Mouse (Mus musculus) midbrain, embryonic 11.5 days (tissue): ENCODE measurements around the gene Myl9. TPM values are rescaled to one million over a fixed set of nuclear protein-coding genes. Genes with fewer than 3 reads are reported as not detected.
"Not testable (repeated sequence)": the region's sequence is repeated elsewhere in the genome, so short reads cannot be mapped to it uniquely, and the experiment has no call there.

ENCODE experiments used
- ATAC-seq: fragments of 200-750 bp; cut with Nextera tagmentation; 2 replicates; pipeline ENCODE4 v1.8.0; 2017; ENCODE audit warnings: moderate TSS enrichment, moderate library complexity; ENCODE audit not compliant: low FRiP score
- DNase-seq: peaks from one replicate; pipeline ENCODE4 v3.0.0; 2015; ENCODE audit warnings: low spot score; ENCODE audit errors: missing footprints
- H3K27ac ChIP-seq: fragments of 300-500 bp; sonication (generic); 2 replicates; pipeline ENCODE4 v1.5.1; 2014; ENCODE audit warnings: low read depth, low read length
- H3K27me3 ChIP-seq: fragments of 300-500 bp; sonication (generic); 2 replicates; pipeline ENCODE4 v1.6.1; 2014; ENCODE audit warnings: mild to moderate bottlenecking, low read length, moderate library complexity, mixed read lengths; ENCODE audit not compliant: control insufficient read depth, insufficient read depth
- H3K36me3 ChIP-seq: fragments of 300-500 bp; sonication (generic); 2 replicates; pipeline ENCODE4 v1.6.1; 2014; ENCODE audit warnings: mild to moderate bottlenecking, low read length, moderate library complexity, mixed read lengths; ENCODE audit not compliant: control insufficient read depth, insufficient read depth
- H3K4me1 ChIP-seq: fragments of 300-500 bp; sonication (generic); 2 replicates; pipeline ENCODE4 v1.6.1; 2014; ENCODE audit warnings: low read length; ENCODE audit not compliant: control insufficient read depth, insufficient read depth
- H3K4me2 ChIP-seq: fragments of 300-500 bp; sonication (generic); 2 replicates; pipeline ENCODE4 v1.6.1; 2014; ENCODE audit warnings: mild to moderate bottlenecking, moderate library complexity
- H3K4me3 ChIP-seq: fragments of 300-500 bp; sonication (generic); 2 replicates; pipeline ENCODE4 v1.5.1; 2014; ENCODE audit warnings: low read depth, low read length
- H3K9ac ChIP-seq: fragments of 300-500 bp; sonication (generic); 2 replicates; pipeline ENCODE4 v1.6.1; 2014; ENCODE audit warnings: low read length
- H3K9me3 ChIP-seq: fragments of 300-500 bp; sonication (generic); 2 replicates; pipeline ENCODE4 v1.6.1; 2016; ENCODE audit warnings: low read length; ENCODE audit not compliant: control insufficient read depth
- WGBS: fragments of 180-500 bp; shearing (Covaris S2); extraction: QIAGEN DNeasy Blood & Tissue Kit; methylation state at CpG from one replicate; pipeline ENCODE4 v1.1.7; 2014; 5-methylcytosine and 5-hydroxymethylcytosine counted together
- polyA plus RNA-seq: library from polyadenylated mRNA; unstranded; fragments of >200 nt; fragmentation: Nextera tagmentation; extraction: Ambion mirVana; gene quantifications from 2 replicates; pipeline ENCODE4 v1.2.1, GENCODE M21; 2014

Gene Myl9
- polyA plus RNA-seq, 1 experiment from 2014 or later, result 118 TPM

DNA sequence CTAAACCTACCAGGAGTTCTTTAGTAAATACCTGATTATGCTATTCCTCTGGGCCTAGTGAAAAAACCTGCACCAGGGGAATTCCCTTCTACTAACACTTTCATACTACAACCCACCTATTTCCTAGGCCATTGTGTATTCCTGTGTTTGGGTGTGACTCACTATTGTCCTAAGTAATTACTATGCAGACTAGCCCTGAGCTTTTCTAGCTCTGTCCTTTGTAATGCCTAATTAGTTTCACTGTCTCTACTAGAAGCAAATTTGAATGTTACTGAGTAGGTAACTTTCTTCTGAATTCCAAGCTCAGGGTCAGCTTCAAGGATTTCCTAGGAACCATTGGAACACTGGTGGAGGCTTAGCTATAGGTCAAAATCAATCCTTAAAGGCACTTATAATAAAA is 11.1 kb downstream of the Myl9 start:
- H3K4me1 ChIP-seq, H3K9me3 ChIP-seq, H3K27me3 ChIP-seq, H3K36me3 ChIP-seq, ATAC-seq, H3K27ac ChIP-seq, DNase-seq, H3K9ac ChIP-seq, H3K4me3 ChIP-seq, H3K4me2 ChIP-seq: not testable (repeated sequence)

DNA sequence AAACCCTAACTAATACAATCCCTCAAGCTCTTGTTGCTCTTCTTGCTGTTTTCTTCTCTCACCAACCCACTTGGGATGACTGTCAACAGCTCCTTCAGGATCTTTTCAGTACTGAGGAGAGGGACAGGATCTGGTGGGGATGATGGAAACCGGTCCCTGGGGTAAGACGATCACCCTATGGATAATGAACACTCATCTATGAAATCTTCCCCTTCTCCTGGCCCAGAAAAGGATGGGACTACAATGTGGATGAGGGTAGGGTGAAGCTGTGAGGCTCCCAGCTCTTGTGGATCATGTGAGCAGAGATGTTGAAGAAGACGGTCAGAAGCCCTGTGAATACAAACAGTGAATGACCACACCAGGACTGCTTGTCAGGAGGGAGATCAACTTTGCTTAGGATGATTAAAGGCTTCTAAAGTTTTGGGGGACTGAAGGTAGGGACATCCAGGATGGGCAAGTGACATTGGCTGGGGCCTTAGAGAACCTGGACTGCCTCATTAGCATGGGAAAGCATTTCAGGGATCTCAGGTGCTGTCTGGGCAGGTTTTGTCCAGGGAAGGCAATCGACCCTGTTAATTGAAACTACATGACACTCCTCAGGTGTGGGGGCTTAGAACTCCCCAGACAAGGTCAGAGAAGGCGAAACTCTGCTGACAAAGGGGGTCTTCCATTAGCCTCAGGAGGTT is 12.0 kb downstream of the Myl9 start:
- DNase-seq (no peak), ATAC-seq (no peak)
- H3K4me1 ChIP-seq, result no peaks in the 10 kb centered on the region
- WGBS, result 91% methylated on average over 5 of the region's 5 CpGs
- H3K9ac ChIP-seq, result no peak overlapping the region
- no peak overlapping the region for H3K4me2 ChIP-seq
- H3K27ac ChIP-seq, result no peak overlapping the region
- H3K9me3 ChIP-seq, result no peaks in the 10 kb centered on the region; the same call in 1 of the 2 replicates
- H3K27me3 ChIP-seq, result no peaks in the 10 kb centered on the region
- H3K4me3 ChIP-seq, result no peak overlapping the region
- no peaks in the 10 kb centered on the region for H3K36me3 ChIP-seq

DNA sequence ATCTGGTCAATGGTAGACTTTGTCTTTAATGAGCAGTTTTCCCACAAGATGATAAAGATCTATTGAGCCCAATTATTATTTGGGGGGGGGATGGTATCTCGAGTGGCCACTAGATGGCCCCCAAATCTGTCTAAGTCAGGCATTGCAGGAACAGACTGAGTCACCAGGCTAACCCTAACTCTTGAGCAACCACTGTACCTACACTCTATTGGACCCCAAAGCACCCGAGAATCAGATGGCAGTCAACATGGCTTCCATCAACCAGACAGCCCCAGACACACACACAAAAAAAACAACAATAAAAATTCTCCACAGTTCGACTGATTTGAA is 12.5 kb downstream of the Myl9 start:
- no peak overlapping the region for H3K9ac ChIP-seq
- H3K9me3 ChIP-seq, result no peaks in the 10 kb centered on the region; the same call in 1 of the 2 replicates
- DNase-seq (peak; percentile 66), ATAC-seq (no peak)
- 47% methylated on average over 3 of the region's 3 CpGs for WGBS
- H3K27me3 ChIP-seq, result no peaks in the 10 kb centered on the region
- no peaks in the 10 kb centered on the region for H3K36me3 ChIP-seq
- no peaks in the 10 kb centered on the region for H3K4me1 ChIP-seq
- no peak overlapping the region for H3K4me3 ChIP-seq
- H3K4me2 ChIP-seq, result no peak overlapping the region
- no peak overlapping the region for H3K27ac ChIP-seq

DNA sequence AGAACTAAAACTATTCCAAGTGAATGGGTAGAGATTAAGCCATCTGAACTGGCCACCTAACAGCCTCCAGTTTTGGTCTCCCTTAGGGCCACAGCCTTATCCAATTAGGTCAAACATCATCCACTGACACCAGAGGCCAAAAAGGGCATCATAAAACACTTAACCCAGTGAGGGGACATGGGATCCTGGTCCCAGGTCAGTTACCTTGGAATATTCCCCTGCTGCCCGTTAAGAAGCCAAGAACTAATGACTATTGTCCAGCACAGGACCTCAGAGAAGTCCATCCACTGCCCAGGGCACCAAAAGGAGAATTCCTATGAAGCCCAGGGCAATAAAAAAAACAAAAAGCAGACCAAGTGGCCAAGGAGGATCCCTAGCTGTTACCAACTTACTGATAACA is 13.6 kb downstream of the Myl9 start:
- Histone ChIP-seq H3K9ac (no peak overlapping the region), H3K36me3 (no peaks in the 10 kb centered on the region), H3K4me1 (no peaks in the 10 kb centered on the region), H3K9me3 (no peaks in the 10 kb centered on the region; the same call in 1 of the 2 replicates), H3K4me3 (no peak overlapping the region), H3K4me2 (no peak overlapping the region), H3K27me3 (no peaks in the 10 kb centered on the region), H3K27ac (no peak overlapping the region)
- ATAC-seq, result no peak
- 68% methylated on average over 1 of the region's 1 CpGs for WGBS
- no peak for DNase-seq

GRCm38 (mm10) chr2:156798516-156798915 is 23.3 kb downstream of the Myl9 start:
- Histone ChIP-seq H3K27me3 (no peaks in the 10 kb centered on the region), H3K36me3 (no peaks in the 10 kb centered on the region), H3K9ac (no peak overlapping the region), H3K9me3 (no peaks in the 10 kb centered on the region), H3K27ac (no peak overlapping the region), H3K4me3 (no peak overlapping the region), H3K4me2 (no peak overlapping the region), H3K4me1 (no peaks in the 10 kb centered on the region)
- ATAC-seq (no peak), DNase-seq (peak; percentile 33)
- WGBS, result 97% methylated on average over 1 of the region's 1 CpGs

- Histone ChIP-seq H3K27me3 (no peaks in the 10 kb centered on the region), H3K4me2 (no peak overlapping the region), H3K9ac (no peak overlapping the region), H3K36me3 (no peaks in the 10 kb centered on the region), H3K9me3 (no peaks in the 10 kb centered on the region), H3K4me3 (no peak overlapping the region), H3K27ac (no peak overlapping the region), H3K4me1 (no peaks in the 10 kb centered on the region)
- ATAC-seq (no peak), DNase-seq (peak; percentile 28)
- WGBS, result 71% methylated on average over 4 of the region's 4 CpGs
These were observed 25.8 kb downstream of the Myl9 start for GRCm38 (mm10) chr2:156801045-156801444.

- H3K9me3 ChIP-seq, H3K4me1 ChIP-seq, H3K4me3 ChIP-seq, ATAC-seq, H3K36me3 ChIP-seq, H3K9ac ChIP-seq, H3K4me2 ChIP-seq, H3K27ac ChIP-seq, H3K27me3 ChIP-seq: not testable (repeated sequence)
- peak; percentile 26 for DNase-seq
- 62% methylated on average over 9 of the region's 9 CpGs for WGBS
These were observed 26.9 kb downstream of the Myl9 start for GRCm38 (mm10) chr2:156802116-156802515.

GRCm38 (mm10) chr2:156803698-156804372 is 28.6 kb downstream of the Myl9 start:
- WGBS, result 64% methylated on average over 4 of the region's 4 CpGs
- DNase-seq (no peak), ATAC-seq (no peak)
- H3K4me1 ChIP-seq, result no peaks in the 10 kb centered on the region
- H3K27me3 ChIP-seq, result no peaks in the 10 kb centered on the region
- H3K27ac ChIP-seq, result no peak overlapping the region
- H3K9ac ChIP-seq, result no peak overlapping the region
- no peak overlapping the region for H3K4me3 ChIP-seq
- no peak overlapping the region for H3K4me2 ChIP-seq
- H3K9me3 ChIP-seq, result no peaks in the 10 kb centered on the region
- H3K36me3 ChIP-seq, result no peaks in the 10 kb centered on the region

DNA sequence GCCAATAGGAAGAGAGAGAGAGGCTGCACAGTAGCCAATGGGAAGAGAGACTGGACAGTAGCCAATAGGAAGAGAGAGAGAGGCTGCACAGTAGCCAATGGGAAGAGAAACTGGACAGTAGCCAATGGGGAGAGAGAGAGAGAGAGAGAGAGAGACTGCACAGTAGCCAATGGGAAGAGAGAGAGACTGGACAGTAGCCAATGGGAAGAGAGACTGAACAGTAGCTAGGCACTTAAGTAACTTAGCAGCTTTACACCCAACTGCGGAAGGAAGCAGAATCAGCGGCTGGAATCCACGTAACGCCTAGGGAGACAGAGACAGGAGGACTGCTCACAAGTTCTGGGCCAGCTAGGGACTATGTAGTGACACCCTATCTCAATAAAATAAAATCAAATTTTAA is 29.4 kb downstream of the Myl9 start:
- Histone ChIP-seq H3K27me3 (no peaks in the 10 kb centered on the region), H3K36me3 (no peaks in the 10 kb centered on the region), H3K4me1 (no peaks in the 10 kb centered on the region), H3K9me3 (no peaks in the 10 kb centered on the region), H3K9ac (no peak overlapping the region), H3K4me3 (no peak overlapping the region), H3K27ac (no peak overlapping the region), H3K4me2 (no peak overlapping the region)
- no peak for DNase-seq
- no peak for ATAC-seq
- WGBS, result 90% methylated on average over 4 of the region's 4 CpGs
